Mouse (Mus musculus): ENCODE data around the gene Zdhhc17.

DNA sequence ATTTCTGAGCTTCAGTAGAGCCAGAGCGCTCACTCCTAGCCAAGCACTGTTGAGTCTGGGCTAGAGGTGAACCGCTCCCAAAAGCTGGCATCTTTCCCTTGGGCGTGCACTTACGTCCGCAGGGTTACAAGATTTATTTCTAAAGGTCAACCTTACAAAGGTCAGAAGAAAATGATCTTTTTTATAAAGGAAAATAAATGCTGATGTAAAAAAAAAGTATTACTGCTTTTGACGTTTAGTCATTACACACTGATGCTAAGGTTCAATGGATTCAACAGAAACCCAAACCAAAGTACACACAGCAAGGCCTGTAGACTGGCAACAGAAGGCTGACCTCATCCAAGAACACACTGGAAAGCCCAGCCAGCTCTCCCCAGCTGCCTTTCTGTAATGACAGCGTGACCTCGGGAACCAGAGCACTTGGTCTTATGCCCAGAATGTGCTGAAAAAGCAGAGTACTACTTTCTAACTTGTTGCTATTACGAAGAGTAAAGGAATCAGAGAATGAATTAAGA is 56.9 kb downstream of the Zdhhc17 start:
- TF ChIP-seq CTCF (IDR thresholded peaks at IDR 0.05) (no peak), EP300 (IDR thresholded peaks at IDR 0.05) (no peak)

Measured in lung, postnatal 0 days (tissue).